Mouse (Mus musculus): ENCODE measurements at regions not wholly inside any gene's neighbourhood (a gene's known extent, or its start where the extent isn't known, plus 50 kb on each side); places are given as distances from the start of the nearest gene placed in this dataset.

- no peak for DNase-seq
These were observed 227.7 kb downstream of the Otor start for GRCm38 (mm10) chr2:143305747-143306570.

DNA sequence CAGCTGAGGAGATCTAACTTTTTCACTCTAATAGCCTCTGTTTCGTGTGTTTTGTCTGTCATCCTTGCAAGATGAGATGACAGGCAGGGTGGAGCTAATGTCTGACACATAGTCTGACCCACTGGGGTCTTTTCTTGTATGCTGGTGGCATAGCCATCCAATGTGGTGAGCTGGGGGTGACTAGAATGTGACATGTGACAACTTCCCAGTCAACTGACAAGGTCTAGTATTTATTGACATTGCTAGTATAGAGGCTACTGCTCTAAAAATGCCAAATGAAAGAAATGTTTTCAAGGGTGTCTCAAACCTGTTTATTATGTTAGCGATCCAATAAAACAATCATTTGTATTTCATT lies 228.3 kb downstream of the Otor start:
- DNase-seq, result no peak

GRCm38 (mm10) chr2:143325486-143325885 lies 220.5 kb upstream of the Pcsk2 start:
- no peak for DNase-seq

DNA sequence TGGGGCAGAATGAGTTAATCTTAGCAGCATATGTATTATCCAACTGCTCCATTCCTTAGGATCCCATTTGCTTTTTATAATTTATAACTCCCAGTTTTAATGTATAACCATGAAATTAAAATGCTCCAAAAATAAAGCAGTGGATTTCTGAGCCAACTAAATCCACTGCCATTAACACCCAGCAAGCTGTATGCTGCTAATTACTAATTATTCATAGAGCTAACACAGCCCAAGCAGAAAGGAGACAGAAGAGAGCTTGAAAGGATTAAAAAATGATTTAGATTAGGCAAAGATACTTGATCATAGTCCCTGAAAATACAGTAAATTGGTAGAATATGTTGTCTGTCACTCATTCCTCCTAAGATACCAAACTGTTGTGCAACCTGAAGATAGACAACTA lies 213.9 kb upstream of the Pcsk2 start:
- no peak for DNase-seq

DNA sequence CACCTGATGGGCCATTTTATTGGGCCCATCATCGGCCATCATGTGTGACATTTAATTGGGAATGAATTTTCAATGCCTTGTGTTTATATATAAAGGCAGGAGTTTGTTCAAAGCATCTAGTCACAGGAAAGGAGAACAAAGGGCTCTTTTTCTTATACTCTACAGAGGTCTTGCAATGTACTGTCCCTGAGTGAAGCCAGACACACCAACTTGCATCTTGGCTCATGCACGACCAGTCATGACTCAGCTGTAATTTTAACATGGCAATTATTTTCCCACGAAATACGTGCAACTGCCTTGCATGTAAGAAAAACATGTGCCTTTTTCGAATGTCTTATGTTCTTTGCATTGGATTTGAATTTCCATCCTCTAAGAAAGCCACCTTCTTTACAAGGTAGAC lies 205.6 kb upstream of the Pcsk2 start:
- DNase-seq, result no peak

GRCm38 (mm10) chr2:143364193-143364592 lies 181.8 kb upstream of the Pcsk2 start:
- no peak for DNase-seq

GRCm38 (mm10) chr2:143365976-143366375 lies 180.0 kb upstream of the Pcsk2 start:
- no peak for DNase-seq

Measured in cerebellum, postnatal 36 days (tissue).